Mouse (Mus musculus): ENCODE results near the gene Def6. TPM values are rescaled to one million over a fixed set of nuclear protein-coding genes. Genes with fewer than 3 reads are reported as not detected.
A peak's percentile ranks its signal among the peaks of the same experiment; 100 is the strongest.

The Def6 gene
- total RNA-seq, 4 experiments from 2014 or later = 2.9 to 6.5 (median 3.5) TPM

GRCm38 (mm10) chr17:28240846-28241245 lies 33.3 kb downstream of the Def6 start:
- DNase-seq (ENCODE audit: low spot score in 2 of 2) = no peak

DNA sequence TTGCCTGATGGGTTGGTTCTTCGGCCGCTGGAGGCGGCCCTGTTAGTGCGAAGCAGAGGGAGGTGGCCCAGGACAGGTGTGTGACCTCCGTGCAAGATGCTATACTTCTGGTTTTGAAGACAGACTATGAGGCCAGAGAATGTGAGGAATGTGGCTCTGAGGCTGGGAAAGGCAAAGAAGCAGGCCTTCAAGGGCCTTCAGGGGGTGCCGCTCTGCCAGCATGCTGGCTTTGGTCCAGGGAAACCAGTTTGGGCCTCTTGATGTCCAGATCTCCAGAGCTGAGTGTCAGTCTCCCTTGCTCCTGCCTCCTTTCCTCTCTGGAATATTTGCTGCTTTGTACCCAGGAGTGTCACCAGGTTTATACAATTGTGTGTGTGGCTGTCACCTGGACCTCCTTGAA lies 34.7 kb downstream of the Def6 start:
- DNase-seq (ENCODE audit: low spot score in 2 of 2) = no peak

DNA sequence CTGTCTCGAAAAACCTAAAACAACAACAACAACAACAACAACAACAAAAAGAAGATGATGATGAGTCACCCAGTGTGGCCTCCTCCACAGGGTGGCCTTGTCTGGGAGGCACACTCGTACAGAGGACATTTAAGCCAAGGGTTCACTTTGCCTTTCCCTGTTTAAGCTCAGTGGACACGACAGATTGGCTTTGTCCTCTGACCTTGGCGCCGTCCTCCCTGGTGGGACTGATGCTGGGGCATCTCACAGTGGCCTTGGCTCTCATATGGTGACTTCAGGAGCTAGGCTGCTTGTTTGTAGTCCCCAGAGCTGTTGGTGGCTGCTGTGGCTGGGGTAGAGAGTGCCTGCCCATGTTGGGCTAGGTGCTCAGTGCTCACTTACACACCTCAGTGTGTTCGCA lies 36.6 kb downstream of the Def6 start:
- no peak for DNase-seq (ENCODE audit: low spot score in 2 of 2)

DNA sequence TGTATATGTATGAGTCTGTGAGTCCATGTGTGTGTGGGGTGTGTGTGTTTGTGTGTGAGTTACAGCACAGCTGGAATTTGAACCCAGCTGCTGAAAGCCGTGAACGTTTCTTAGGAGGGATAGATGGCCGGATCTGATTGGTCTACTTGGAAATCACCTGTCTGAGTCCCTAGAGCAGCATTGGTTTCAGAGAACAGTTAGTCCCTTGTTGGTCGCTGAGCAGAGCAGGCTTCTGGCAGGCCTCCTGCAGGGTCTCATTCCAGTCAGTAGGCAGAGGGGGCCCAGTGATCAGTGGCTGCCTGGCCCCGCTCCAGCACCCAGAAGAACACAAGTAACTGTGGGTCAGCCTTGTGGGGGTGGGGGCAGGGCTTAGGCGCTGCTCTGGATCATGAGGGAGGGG lies 37.1 kb downstream of the Def6 start:
- DNase-seq (ENCODE audit: low spot score in 2 of 2) = peak in 1 of 2 experiments; percentile 60

GRCm38 (mm10) chr17:28246640-28247039 lies 39.1 kb downstream of the Def6 start:
- DNase-seq (ENCODE audit: low spot score in 2 of 2) = no peak

- DNase-seq (ENCODE audit: low spot score in 2 of 2) = no peak
Measured at GRCm38 (mm10) chr17:28247613-28248012, 40.0 kb downstream of the Def6 start.

DNA sequence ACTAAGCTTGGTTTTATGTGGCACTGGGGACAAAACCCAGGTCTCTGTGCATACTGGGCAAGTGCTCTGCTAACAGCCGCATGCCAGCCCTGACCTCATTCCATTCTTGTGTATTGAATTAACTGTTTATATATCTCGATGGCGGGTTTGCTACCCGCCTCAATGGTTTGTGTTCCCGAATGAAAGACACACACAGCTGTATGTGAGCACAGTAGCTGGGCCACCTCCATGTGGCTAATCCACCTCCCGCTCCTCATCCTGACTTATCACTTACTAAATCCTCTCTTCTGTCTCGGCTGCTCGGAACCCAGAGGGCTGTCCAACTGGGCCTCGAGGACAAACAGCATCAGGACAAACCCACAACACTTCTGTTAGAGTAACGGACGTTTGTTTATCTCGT lies 41.5 kb downstream of the Def6 start:
- no peak for DNase-seq (ENCODE audit: low spot score in 2 of 2)

DNA sequence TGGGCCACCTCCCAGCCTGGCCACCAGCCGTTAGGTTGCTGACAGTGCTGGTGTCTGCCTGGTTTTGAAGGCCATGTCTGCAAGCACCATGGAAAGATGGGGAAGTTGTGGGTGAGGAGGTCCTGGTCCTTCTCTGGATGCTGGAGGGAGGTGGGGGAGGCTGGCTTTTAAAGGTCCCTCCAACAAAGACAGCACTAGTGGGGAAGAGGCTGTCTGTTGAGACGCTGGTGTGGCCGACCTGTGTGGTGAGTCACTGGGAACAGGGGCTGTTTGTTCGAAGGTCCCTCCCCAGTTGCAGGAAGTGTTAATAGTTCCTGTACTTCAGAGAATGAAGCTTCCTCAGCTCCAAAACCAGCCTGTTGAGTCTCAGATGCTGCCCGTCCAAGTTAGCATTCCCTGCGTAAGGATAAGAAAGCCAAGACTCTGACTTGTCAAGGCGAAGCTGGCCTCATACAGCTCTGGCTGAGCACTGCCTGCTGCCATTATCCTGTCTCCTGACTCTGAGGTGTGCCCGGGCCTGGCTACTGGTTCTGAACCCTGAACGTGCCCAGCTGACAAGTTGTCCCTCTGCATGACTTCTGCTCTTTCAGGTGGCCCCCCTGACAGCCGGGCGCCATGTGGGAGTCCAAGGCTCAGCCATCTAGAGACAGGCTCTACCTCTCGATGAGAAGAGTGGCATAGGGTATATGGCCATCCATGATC lies 44.2 kb downstream of the Def6 start:
- DNase-seq (ENCODE audit: low spot score in 2 of 2) = no peak

GRCm38 (mm10) chr17:28252281-28252648 lies 44.7 kb downstream of the Def6 start:
- DNase-seq (ENCODE audit: low spot score in 2 of 2) = no peak

- DNase-seq (ENCODE audit: low spot score in 2 of 2) = no peak
Measured at GRCm38 (mm10) chr17:28253216-28253615, 45.6 kb downstream of the Def6 start.

- DNase-seq (ENCODE audit: low spot score in 2 of 2) = no peak
Measured at GRCm38 (mm10) chr17:28254804-28255203, 47.2 kb downstream of the Def6 start.

DNA sequence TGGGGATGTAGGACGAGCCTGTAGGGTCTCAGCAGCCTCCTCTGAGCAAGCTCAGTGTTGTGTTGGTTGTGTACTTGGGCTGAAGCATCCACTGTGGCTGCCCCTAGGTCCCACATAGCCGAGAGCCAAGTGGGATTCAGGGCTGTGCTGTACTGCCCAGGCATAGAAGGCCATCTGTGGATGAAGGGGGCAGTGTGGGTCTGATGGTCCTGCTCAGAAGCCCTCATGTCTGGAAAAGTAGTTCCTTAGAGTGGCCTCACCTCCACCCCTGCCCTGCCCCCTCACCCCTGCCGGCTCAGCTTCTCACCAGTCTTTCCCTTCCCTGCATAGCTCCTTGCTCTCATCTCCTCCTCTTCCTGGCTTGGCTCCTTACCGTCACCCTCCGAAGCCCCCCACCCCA lies 48.1 kb downstream of the Def6 start:
- DNase-seq (ENCODE audit: low spot score in 2 of 2) = no peak

GRCm38 (mm10) chr17:28256651-28257328 lies 49.2 kb downstream of the Def6 start:
- no peak for DNase-seq (ENCODE audit: low spot score in 2 of 2)

DNA sequence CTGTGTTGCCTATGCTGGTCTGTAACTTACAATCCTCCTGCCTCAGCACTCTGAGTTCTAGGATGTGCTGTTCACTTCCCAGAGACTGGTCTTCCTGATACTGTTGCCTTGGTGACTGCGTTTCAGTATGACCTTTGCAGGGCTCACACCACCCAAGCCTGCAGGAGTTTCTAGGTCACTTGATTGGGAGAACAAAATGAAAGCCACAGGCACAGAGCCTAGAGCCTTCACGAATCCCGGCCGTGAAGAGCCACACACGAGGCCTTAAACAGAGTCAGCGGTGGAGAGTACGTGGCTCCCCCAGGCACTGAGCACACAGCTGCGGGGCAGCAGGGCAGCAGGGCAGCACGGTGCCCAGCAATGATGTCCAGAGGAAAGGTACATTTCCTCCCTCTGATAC lies 50.7 kb downstream of the Def6 start:
- no peak for DNase-seq (ENCODE audit: low spot score in 2 of 2)

DNA sequence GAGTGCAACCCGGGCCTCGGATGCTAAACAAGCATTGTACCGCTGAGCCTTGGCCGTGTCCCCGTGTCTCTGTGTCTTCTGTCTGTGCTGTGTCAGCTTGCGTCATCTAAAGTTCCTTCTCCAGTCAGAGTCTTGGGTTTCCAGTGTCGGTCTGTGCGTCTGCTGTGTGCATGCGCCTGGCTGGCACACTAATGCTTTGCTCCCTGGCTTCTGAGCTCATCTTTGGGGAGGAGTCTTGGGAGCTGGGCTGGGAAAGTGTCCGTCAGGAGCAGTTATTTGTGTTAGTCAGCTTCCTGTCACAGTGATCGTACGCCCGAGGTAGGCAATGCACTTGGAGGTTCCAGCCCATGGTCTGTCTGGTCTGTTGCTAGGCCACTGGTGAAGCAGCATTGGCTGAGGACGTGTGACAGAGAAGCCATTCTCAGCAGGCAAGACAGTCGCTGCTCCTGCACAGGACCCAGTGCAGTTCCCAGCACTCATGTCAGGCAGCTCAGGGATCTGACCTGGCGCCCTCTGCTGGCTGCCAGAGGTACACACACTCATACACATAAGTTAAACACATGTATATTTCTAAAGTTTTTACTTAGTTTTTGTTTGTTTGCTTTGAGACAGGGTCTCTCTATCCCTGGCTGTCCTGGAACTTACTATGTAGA lies 52.4 kb downstream of the Def6 start:
- DNase-seq (ENCODE audit: low spot score in 2 of 2) = no peak

- DNase-seq (ENCODE audit: low spot score in 2 of 2) = no peak
Measured at GRCm38 (mm10) chr17:28260543-28260909, 52.9 kb downstream of the Def6 start.

DNA sequence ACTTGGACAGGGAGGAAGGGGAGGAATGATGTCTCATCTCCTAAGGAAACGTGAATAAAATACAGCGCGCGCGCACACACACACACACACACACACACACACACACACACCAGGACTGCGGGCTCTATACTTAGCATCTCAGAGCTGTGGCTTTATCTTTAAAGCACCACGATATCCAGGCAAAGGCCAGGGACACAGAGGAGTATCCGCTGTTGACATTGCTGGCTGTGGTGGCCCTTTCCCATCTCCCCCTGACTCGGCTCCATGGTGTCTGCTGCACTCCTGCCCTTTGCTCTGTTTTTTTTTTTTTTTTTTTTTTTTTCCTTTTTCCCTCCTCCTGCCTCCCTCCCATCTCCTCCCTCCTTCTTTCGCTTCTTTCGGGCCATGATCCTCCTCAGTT lies 54.2 kb downstream of the Def6 start:
- DNase-seq (ENCODE audit: low spot score in 2 of 2) = no peak

DNA sequence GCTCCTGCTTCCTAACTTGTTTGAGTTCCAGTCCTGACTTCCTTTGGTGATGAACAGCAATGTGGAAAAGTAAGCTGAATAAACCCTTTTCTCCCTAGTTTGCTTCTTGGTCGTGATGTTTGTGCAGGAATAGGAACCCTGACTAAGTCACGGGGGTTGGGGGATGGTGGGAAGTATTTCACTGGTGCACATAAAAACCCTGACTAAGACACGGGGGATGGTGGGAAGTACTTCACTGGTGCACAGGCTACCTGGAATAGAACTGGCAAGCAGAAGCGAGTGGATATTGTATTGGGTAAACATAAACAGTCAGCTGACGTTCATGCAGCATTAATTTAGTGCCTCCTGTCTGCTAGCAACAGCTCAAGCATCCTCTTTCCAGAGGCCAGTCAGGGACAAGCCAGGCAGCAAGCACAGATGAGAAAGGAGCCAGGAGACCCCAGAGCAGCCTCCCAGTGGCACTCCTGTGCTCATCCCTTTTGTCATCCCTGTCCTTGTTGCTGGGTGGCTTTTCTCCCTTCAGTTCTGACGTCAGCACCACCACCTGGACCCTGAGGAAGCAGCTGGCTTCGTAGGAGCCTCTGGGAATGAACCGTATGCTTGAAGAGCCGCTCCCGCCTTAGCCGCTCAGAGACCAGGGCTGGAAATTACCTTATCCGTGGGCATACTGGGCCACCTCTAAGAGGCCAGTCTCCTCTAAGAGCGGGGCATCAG lies 55.8 kb downstream of the Def6 start:
- peak; percentile 52 to 54 for DNase-seq (ENCODE audit: low spot score in 2 of 2)

- DNase-seq (ENCODE audit: low spot score in 2 of 2) = no peak
Measured at GRCm38 (mm10) chr17:28267251-28267650, 59.7 kb downstream of the Def6 start.

DNA sequence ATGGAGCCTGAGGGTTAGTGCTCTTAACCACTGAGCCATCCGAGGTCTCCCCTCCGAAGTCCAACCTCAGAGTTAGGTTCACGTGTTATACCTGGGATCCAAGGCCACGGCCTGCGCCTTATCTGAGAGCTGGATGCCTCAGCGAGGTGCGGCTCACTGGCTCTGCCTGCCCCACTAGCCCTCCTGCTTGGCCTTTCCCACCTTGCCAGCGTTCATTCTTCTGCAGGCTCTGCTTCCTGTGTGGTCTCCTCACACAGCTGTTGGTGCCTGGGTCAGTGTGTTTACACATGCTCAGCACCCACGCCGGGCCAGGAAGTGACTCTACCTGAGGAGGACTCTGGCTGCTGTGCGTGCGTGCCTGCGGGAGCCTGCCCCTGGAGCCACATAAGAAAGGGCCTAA lies 62.6 kb downstream of the Def6 start:
- DNase-seq (ENCODE audit: low spot score in 2 of 2) = no peak

- DNase-seq (ENCODE audit: low spot score in 2 of 2) = no peak
Measured at GRCm38 (mm10) chr17:28271537-28272266, 64.1 kb downstream of the Def6 start.

All from layer of hippocampus, adult 8-10 months (tissue).